Comparison of ENCODE assay signal across 13 mouse cellular contexts in genomic region chr9:45120567-45120966, GRCm38 (mm10). TPM values are rescaled to one million over a fixed set of nuclear protein-coding genes. Genes with fewer than 3 reads are reported as not detected.
"Had no signal": no experiment of that assay in that cellular context is flagged by ENCODE, and none has a peak within 500 bp of the region (broad histone marks: within the 10 kb centered on the region; RNA-seq: fewer than 3 reads in every experiment).

No protein-coding gene starts in this region.

- H3K27ac ChIP-seq: kidney, embryonic 15.5 days; limb, embryonic 13.5 days; liver, embryonic 14.5 days; midbrain, embryonic 12.5 days; neural tube, embryonic 12.5 days had no signal

- H3K4me3 ChIP-seq: kidney, embryonic 15.5 days; limb, embryonic 13.5 days; midbrain, embryonic 12.5 days; myocyte; neural tube, embryonic 12.5 days had no signal

- DNase-seq: kidney, adult 2 months; kidney, postnatal 14 days; layer of hippocampus, postnatal 36 days; left cerebral cortex, postnatal 4 days; lung, adult 18-20 months had no signal

RNA-seq across cellular contexts. Expression of gene Scn2b, which starts 3.0 kb away (rescaled TPM):
- total RNA-seq: liver, adult 2 months; megakaryocyte-erythroid progenitor cell, adult 5-6 weeks had no signal
